Mouse (Mus musculus) left cerebral cortex, postnatal 14 days (tissue): ENCODE measurements around the gene Mrps26. TPM values are rescaled to one million over a fixed set of nuclear protein-coding genes. Genes with fewer than 3 reads are reported as not detected.
"Not testable (repeated sequence)": the region's sequence is repeated elsewhere in the genome, so short reads cannot be mapped to it uniquely, and the experiment has no call there.

Experiments
- DNase-seq, 2 experiments: peaks; one replicate each; pipeline ENCODE4 v3.0.0; 2021 to 2022; ENCODE audit warnings: low spot score in 2 of 2, mixed read lengths in 1 of 2
- intact Hi-C: fragments of 180-260 bp; cut with DNase I; formaldehyde crosslinking; loops from one replicate; pipeline ENCODE4 v1.15.1; 2025
- total RNA-seq, 2 experiments: library from RNA; stranded (reverse); gene quantifications; 2 replicates each; pipeline ENCODE4 v1.2.3; 2021

Gene Mrps26
- total RNA-seq, 2 experiments from 2014 or later = 72.2 to 75.8 TPM

DNA sequence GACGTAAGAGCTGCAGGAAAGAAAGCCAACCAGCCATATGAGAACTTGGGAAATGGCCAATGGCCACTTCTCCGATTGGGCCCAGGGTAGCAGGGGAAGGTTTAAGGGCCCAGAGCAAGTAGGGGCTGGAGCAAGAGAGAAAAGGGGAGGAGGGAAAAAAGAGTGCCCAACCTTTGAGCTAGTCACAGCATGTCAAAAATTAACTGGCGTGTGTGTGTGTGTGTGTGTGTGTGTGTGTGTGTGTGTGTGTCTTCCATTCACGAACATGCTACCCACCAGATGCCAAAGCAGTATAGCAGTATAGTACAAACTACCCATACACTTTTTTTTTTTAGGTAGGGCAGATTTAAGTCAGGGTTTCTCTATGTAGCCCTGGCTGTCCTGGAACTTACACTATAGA is 5.4 kb downstream of the Mrps26 start:
- intact Hi-C loops = no loop called here

GRCm38 (mm10) chr2:130569926-130570325 is 6.4 kb downstream of the Mrps26 start:
- intact Hi-C loops = no loop called here
- DNase-seq = no peak

More for the DNA sequence above, 5.4 kb downstream of the Mrps26 start:
- DNase-seq = no peak

DNA sequence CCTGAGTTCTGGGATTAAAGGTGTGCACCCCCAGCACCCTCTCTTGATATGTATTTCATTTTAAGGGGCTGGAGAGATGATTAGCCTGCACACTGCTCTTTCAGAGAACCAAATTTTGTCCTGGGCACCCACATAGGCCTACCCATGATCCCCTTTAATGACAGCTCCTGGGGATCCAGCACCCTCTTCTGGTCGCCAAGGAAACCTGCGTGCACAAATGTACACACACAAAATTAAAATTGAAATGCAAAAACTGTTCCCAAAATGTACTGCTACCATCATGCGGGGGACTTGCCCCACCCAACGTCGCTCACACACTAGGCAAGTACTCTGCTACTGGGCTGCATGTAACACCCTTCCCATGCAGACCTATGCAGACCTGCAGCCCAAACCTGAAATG is 11.4 kb downstream of the Mrps26 start:
- intact Hi-C loops = no loop called here
- no peak for DNase-seq

- intact Hi-C loops = no loop called here
Observed at GRCm38 (mm10) chr2:130575873-130576272, 12.3 kb downstream of the Mrps26 start, which contains the start of gene Oxt. TSS of gene Oxt (plus strand) at chr2:130576173.

GRCm38 (mm10) chr2:130576564-130576963 is 13.0 kb downstream of the Mrps26 start:
- intact Hi-C loops, DNase-seq: not testable (repeated sequence)

More at GRCm38 (mm10) chr2:130575873-130576272, 12.3 kb downstream of the Mrps26 start, which contains the start of gene Oxt:
- no peak for DNase-seq

GRCm38 (mm10) chr2:130577021-130577420 is 13.5 kb downstream of the Mrps26 start:
- intact Hi-C loops = no loop called here
- DNase-seq = no peak

GRCm38 (mm10) chr2:130577632-130578031 is 14.1 kb downstream of the Mrps26 start:
- intact Hi-C loops = no loop called here
- no peak for DNase-seq

DNA sequence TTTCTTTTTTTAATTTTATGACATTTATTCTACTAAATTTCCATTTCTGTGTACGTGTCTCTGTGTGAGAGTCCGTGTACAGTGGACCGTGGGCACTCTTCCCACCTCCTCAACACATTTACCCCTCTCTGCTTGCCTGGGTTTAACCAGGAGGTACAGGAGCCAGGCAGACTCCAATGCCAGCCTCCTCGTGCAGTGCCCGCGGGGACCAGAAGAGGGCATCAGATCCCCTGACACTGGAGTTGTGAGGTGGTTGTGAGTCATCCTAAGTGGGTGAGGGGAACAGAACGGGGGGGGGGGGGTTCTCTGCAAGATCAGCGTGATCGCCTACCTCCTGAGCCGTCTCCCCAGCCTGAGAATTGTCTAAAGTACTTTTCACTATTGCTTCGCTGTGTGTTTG is 14.6 kb downstream of the Mrps26 start:
- peak; percentile 66 to 69 for DNase-seq
- intact Hi-C loops = no loop called here

- DNase-seq = no peak
- intact Hi-C loops = no loop called here
Observed at GRCm38 (mm10) chr2:130579791-130580190, 16.2 kb downstream of the Mrps26 start.

GRCm38 (mm10) chr2:130581201-130581600 is 17.7 kb downstream of the Mrps26 start:
- intact Hi-C loops = no loop called here
- no peak for DNase-seq

GRCm38 (mm10) chr2:130582552-130582951 is 19.0 kb downstream of the Mrps26 start, which contains the start of gene Avp:
TSS of gene Avp (minus strand) at chr2:130582554.
- DNase-seq = no peak
- intact Hi-C loops = no loop called here

GRCm38 (mm10) chr2:130583902-130584560 is 20.5 kb downstream of the Mrps26 start:
- no peak for DNase-seq
- intact Hi-C loops = no loop called here

GRCm38 (mm10) chr2:130586016-130586415 is 22.5 kb downstream of the Mrps26 start:
- intact Hi-C loops = no loop called here
- DNase-seq = peak; percentile 54 to 87

GRCm38 (mm10) chr2:130588373-130588772 is 24.8 kb downstream of the Mrps26 start:
- DNase-seq = no peak
- intact Hi-C loops = no loop called here

- intact Hi-C loops = no loop called here
- DNase-seq = no peak
Observed at GRCm38 (mm10) chr2:130589157-130589556, 25.6 kb downstream of the Mrps26 start.

GRCm38 (mm10) chr2:130589761-130590160 is 26.2 kb downstream of the Mrps26 start:
- DNase-seq = no peak
- intact Hi-C loops = no loop called here

DNA sequence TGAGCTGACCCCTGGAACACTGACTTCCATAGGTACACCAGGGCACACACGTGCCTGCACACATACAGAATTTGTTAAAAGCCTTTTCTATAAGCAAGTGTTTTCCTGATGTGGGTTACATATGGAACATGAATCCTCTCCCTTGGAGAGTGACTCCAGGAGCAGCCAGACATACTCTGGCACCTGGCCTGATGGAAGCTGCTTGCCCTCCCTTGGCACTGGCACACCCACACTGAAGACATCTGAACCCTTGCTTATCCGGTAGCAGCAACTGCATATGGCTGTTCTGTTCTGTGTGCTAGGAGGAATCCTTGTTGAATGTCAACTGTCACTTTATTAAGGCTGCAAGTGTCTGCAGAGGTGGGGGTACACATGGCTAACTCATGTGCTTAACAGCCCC is 27.5 kb downstream of the Mrps26 start:
- intact Hi-C loops = no loop called here
- DNase-seq = no peak

GRCm38 (mm10) chr2:130595596-130595995 is 32.1 kb downstream of the Mrps26 start:
- DNase-seq = no peak
- intact Hi-C loops = no loop called here

- intact Hi-C loops = no loop called here
- DNase-seq = peak; percentile 62 to 70
Observed at GRCm38 (mm10) chr2:130597601-130598010, 34.1 kb downstream of the Mrps26 start.

DNA sequence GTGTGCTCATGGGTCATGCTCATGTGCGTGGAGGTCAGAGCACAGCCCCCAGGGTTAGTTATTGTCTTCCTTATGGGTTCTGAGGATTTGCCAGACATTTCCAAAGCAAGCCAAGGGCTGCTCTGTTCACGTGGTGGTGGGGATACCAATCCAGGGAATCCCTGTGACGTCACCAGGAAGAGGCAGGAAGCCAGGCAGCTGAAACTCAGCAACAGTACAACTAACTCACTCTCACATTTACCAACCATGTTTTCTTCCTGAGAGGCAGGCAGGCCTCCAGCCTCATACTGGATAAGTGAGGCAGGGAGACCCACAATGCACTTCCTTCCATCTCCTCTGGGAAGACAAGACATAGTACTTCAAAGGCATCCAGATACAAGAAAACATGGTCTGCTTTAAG is 34.9 kb downstream of the Mrps26 start:
- DNase-seq = no peak
- intact Hi-C loops = no loop called here

DNA sequence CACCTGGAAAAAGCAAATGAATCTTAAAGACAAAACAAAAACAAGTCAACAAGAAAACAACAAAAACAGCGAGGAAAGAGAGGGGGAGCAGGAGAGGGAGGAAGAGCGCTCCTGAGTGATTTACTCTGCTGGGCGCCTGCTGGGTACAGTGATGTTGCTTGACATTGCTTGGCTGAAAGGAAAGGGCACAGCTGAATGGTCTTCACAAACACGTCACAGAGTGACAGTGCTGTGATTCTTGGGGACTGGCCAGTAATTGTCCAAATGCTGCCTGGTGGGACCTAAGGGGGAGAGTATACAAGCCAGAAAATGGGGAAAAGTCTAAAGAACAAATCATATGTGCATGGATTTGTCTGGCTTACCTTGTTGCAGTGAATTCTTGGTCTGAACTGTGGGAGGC is 38.7 kb downstream of the Mrps26 start:
- intact Hi-C loops = no loop called here
- DNase-seq = no peak
